Mouse (Mus musculus) heart, embryonic 14.5 days (tissue): ENCODE data around the gene Ece1. TPM values are rescaled to one million over a fixed set of nuclear protein-coding genes. Genes with fewer than 3 reads are reported as not detected.

ENCODE experiments used
- ATAC-seq: fragments of 200-750 bp; cut with Nextera tagmentation; 2 replicates; pipeline ENCODE4 v1.8.0; 2017; ENCODE audit warnings: low read depth, moderate TSS enrichment; ENCODE audit not compliant: insufficient number of reproducible peaks, insufficient read depth, low FRiP score
- H3K27ac ChIP-seq, 2 experiments: fragments of 200-500 bp in 1 of 2; fragments of 300-500 bp in 1 of 2; sonication (generic) in 1 of 2; replicated peaks in 1 of 2; 2 replicates each; pipeline ENCODE4 v1.5.1; 2012 to 2014; ENCODE audit warnings: low read depth in 2 of 2, low read length in 2 of 2, control low read depth in 1 of 2, mild to moderate bottlenecking in 1 of 2, mixed read lengths in 1 of 2; ENCODE audit not compliant: control insufficient read depth in 1 of 2, insufficient read depth in 1 of 2
- H3K27me3 ChIP-seq: fragments of 300-500 bp; sonication (generic); 2 replicates; pipeline ENCODE4 v1.6.1; 2014; ENCODE audit warnings: mild to moderate bottlenecking, low read length, control low read depth; ENCODE audit not compliant: control insufficient read depth, insufficient read depth
- H3K36me3 ChIP-seq: fragments of 300-500 bp; sonication (generic); 2 replicates; pipeline ENCODE4 v1.6.1; 2014; ENCODE audit warnings: mild to moderate bottlenecking, control low read depth, low read length, mixed read lengths; ENCODE audit not compliant: control insufficient read depth, insufficient read depth
- H3K4me1 ChIP-seq, 2 experiments: fragments of 200-500 bp in 1 of 2; fragments of 300-500 bp in 1 of 2; sonication (generic) in 1 of 2; 2 replicates each; pipeline ENCODE4 v1.6.1; 2012 to 2014; ENCODE audit warnings: low read length in 2 of 2, control low read depth in 1 of 2, mixed read lengths in 1 of 2; ENCODE audit not compliant: control insufficient read depth in 2 of 2, insufficient read depth in 2 of 2
- H3K4me2 ChIP-seq: fragments of 300-500 bp; sonication (generic); 2 replicates; pipeline ENCODE4 v1.6.1; 2014; ENCODE audit warnings: mild to moderate bottlenecking, low read length
- H3K4me3 ChIP-seq, 2 experiments: fragments of 200-500 bp in 1 of 2; fragments of 300-500 bp in 1 of 2; sonication (generic) in 1 of 2; 2 replicates each; pipeline ENCODE4 v1.5.1; 2012 to 2014; ENCODE audit warnings: low read length in 2 of 2, mild to moderate bottlenecking in 2 of 2, control low read depth in 1 of 2, low read depth in 1 of 2, moderate library complexity in 1 of 2; ENCODE audit not compliant: control insufficient read depth in 1 of 2, insufficient read depth in 1 of 2
- H3K9ac ChIP-seq: fragments of 300-500 bp; sonication (generic); 2 replicates; pipeline ENCODE4 v1.6.1; 2014; ENCODE audit warnings: mild to moderate bottlenecking, low read length
- H3K9me3 ChIP-seq: fragments of 300-500 bp; sonication (generic); 2 replicates; pipeline ENCODE4 v1.6.1; 2016; ENCODE audit warnings: low read length, control low read depth; ENCODE audit not compliant: control insufficient read depth
- WGBS: fragments of 180-500 bp; shearing (Covaris S2); extraction: QIAGEN DNeasy Blood & Tissue Kit; methylation state at CpG from one replicate; pipeline ENCODE4 v1.1.7; 2014; 5-methylcytosine and 5-hydroxymethylcytosine counted together
- polyA plus RNA-seq: library from polyadenylated mRNA; unstranded; fragments of >200 nt; fragmentation: Nextera tagmentation; extraction: Ambion mirVana; gene quantifications from 2 replicates; pipeline ENCODE4 v1.2.1, GENCODE M21; 2014

Gene Ece1
- polyA plus RNA-seq, 1 experiment from 2014 or later: 92.8 TPM

GRCm38 (mm10) chr4:137874337-137874736 lies 12.3 kb downstream of the Ece1 start:
- Histone ChIP-seq H3K9me3 (no peaks in the 10 kb centered on the region), H3K36me3 (no peaks in the 10 kb centered on the region), H3K4me2 (no peak overlapping the region), H3K4me3 (no peak overlapping the region), H3K9ac (no peak overlapping the region), H3K27me3 (no peaks in the 10 kb centered on the region), H3K27ac (no peak overlapping the region), H3K4me1 (peaks cover 22 to 41% of the 10 kb centered on the region in 2 experiments)
- ATAC-seq: no peak
- whole genome bisulfite sequencing: 23% methylated on average over 7 of the region's 7 CpGs

DNA sequence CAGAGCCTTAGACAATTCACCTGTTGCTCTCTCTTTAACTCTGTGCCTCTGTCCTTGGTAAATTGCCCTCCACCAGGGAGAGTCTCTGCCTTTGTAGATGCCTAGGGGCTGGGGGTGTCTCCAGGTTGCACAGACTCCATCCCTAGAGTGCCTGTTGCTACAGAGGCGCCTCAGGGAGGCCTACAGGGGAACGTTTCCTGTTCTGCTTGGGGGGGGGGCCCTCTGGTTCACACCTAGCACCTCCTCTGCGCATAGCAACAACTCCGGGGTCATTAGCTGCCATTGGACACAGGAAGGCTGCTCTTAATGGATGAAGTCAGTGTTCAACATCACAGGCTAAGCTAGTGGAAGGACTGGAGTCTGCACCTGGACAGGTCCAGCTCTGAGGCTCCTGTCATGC lies 12.8 kb downstream of the Ece1 start:
- 35% methylated on average over 4 of the region's 4 CpGs for WGBS
- peaks cover 18 to 36% of the 10 kb centered on the region in 2 experiments for H3K4me1 ChIP-seq
- H3K9me3 ChIP-seq: no peaks in the 10 kb centered on the region
- H3K36me3 ChIP-seq: no peaks in the 10 kb centered on the region
- H3K27me3 ChIP-seq: no peaks in the 10 kb centered on the region
- H3K27ac ChIP-seq: no peak overlapping the region
- H3K4me2 ChIP-seq: no peak overlapping the region
- ATAC-seq: no peak
- no peak overlapping the region for H3K9ac ChIP-seq
- no peak overlapping the region for H3K4me3 ChIP-seq

DNA sequence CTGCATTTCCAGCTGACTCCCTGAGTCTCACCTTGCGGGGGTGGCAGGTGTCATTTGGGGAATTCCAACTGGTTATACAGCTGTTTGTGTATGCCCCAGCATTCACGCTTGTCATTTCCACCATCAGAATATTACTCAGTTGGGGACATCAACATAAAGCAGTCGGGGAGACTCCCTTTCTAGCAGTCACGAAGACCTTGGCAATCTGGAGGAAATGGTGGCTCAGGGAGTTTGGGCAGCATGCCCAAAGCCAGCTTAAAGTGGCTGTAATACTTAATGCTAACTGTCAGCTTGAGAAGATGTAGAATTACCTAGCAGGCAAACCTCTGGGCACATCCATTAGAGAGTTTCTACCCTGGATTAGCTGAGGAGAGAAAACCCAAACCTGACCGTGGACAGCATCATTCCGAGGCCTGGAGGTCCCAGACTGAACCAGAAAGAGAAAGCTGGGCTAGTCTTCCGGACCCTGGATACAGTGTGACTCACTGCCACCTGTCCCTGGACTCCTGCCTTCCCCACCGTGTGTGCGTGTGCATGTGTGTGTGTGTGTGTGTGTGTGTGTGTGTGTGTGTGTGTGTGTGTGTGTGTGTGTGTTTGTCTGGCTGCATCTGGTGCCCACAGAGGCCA lies 13.5 kb downstream of the Ece1 start:
- no peaks in the 10 kb centered on the region for H3K36me3 ChIP-seq
- WGBS: 74% methylated on average over 9 of the region's 9 CpGs
- no peaks in the 10 kb centered on the region for H3K9me3 ChIP-seq
- no peak overlapping the region for H3K4me3 ChIP-seq
- no peak overlapping the region for H3K27ac ChIP-seq
- no peak overlapping the region for H3K9ac ChIP-seq
- no peaks in the 10 kb centered on the region for H3K27me3 ChIP-seq
- peaks cover 15 to 30% of the 10 kb centered on the region in 2 experiments for H3K4me1 ChIP-seq
- H3K4me2 ChIP-seq: no peak overlapping the region
- no peak for ATAC-seq

- H3K9ac ChIP-seq: no peak overlapping the region; the same call in 1 of the 2 replicates
These were observed 14.8 kb downstream of the Ece1 start for GRCm38 (mm10) chr4:137876834-137877233.

DNA sequence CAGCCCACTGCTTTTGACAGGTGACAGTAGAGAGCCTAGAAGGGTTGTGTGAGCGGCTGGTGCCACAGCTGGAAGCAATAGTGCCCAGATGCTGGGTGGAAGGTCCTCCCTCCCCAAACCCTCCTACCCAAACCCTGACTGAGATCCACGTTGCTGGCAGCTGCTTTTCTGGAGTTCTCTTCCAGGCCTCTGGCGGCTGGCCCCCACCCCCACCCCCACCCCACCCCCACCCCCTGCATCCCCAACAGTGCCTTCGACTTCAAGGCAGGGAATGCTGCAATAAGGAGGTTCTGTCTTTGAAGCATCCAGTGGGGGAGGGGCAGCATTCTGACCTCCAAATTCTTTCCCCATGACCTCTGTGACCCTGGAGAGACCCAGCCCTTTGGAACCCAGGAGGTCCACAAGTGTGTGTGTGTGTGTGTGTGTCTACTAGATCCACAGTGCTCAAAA lies 15.4 kb downstream of the Ece1 start:
- no peaks in the 10 kb centered on the region for H3K27me3 ChIP-seq
- 35% methylated on average over 4 of the region's 4 CpGs for WGBS
- no peaks in the 10 kb centered on the region for H3K9me3 ChIP-seq
- H3K4me3 ChIP-seq: no peak overlapping the region
- H3K36me3 ChIP-seq: no peaks in the 10 kb centered on the region
- H3K4me2 ChIP-seq: no peak overlapping the region
- no peak for ATAC-seq
- no peak overlapping the region for H3K27ac ChIP-seq
- H3K9ac ChIP-seq: no peak overlapping the region; the same call in 1 of the 2 replicates
- peaks cover 15 to 30% of the 10 kb centered on the region in 2 experiments for H3K4me1 ChIP-seq

More at GRCm38 (mm10) chr4:137876834-137877233, 14.8 kb downstream of the Ece1 start:
- no peak for ATAC-seq
- H3K4me1 ChIP-seq: peaks cover 15 to 30% of the 10 kb centered on the region in 2 experiments
- H3K4me2 ChIP-seq: no peak overlapping the region
- WGBS: 37% methylated on average over 6 of the region's 6 CpGs
- H3K36me3 ChIP-seq: no peaks in the 10 kb centered on the region
- H3K27me3 ChIP-seq: no peaks in the 10 kb centered on the region
- no peak overlapping the region for H3K4me3 ChIP-seq
- H3K9me3 ChIP-seq: no peaks in the 10 kb centered on the region
- H3K27ac ChIP-seq: no peak overlapping the region

- Histone ChIP-seq H3K4me3 (no peak overlapping the region), H3K9me3 (no peaks in the 10 kb centered on the region), H3K9ac (no peak overlapping the region), H3K4me1 (peaks cover 16 to 29% of the 10 kb centered on the region in 2 experiments), H3K36me3 (no peaks in the 10 kb centered on the region), H3K4me2 (no peak overlapping the region), H3K27ac (no peak overlapping the region), H3K27me3 (no peaks in the 10 kb centered on the region)
- WGBS: 76% methylated on average over 7 of the region's 8 CpGs
- no peak for ATAC-seq
These were observed 17.5 kb downstream of the Ece1 start for GRCm38 (mm10) chr4:137879383-137880156.

DNA sequence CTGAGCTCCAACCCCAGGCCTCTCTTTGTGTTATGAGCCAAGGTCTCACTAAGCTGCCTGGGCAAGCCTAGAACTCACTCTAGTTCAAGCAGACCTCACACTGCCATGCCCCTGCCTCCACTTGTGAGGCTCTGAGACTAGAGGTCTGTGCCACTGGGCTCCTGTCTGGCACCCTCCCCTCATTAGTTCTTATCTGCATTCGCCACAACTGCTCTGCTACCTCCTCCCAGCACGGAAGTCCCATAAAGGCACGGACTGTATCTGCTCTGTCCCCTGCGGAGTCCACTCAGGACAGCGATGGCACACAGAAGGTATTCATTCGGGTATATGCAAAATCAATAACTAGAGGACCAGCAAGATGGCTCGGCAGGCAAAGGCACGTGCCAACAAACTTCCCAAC lies 19.4 kb downstream of the Ece1 start:
- Histone ChIP-seq H3K36me3 (no peaks in the 10 kb centered on the region), H3K9me3 (no peaks in the 10 kb centered on the region), H3K4me2 (no peak overlapping the region), H3K4me3 (no peak overlapping the region), H3K27me3 (no peaks in the 10 kb centered on the region), H3K27ac (no peak overlapping the region), H3K9ac (no peak overlapping the region), H3K4me1 (peaks cover 13 to 17% of the 10 kb centered on the region in 2 experiments)
- ATAC-seq: no peak
- WGBS: 72% methylated on average over 8 of the region's 8 CpGs
